Mouse (Mus musculus) liver, postnatal 0 days (tissue): ENCODE results near the gene Taf4.

Experiments used
- CTCF ChIP-seq: sonication (generic); IDR thresholded peaks from 2 replicates; pipeline ENCODE4 v1.5.1; 2016; ENCODE audit warnings: antibody characterized with exemption, low read depth
- EP300 ChIP-seq: IDR thresholded peaks from 2 replicates; pipeline ENCODE4 v1.6.1; 2016; ENCODE audit warnings: antibody characterized with exemption, low read depth, mild to moderate bottlenecking

DNA sequence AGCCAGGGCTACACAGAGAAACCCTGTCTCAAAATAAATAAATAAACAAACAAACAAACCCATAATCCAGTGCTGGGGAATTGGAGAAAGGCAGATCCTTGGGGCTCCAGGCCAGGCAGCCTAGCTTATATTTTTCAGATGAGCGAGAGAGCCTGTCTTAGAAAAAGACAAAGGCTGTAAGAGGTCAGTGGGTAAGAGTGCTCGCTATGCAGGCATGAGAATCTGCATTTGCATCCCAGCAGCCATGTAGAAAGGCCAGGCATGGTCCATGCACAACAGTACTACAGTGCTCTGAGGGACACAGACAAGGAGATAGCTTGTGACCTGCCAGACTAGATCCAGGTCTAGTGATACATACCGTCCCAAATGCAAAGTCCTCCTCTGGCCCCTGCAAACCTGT, 6.3 kb upstream of the Taf4 start:
- TF ChIP-seq CTCF (no peak), EP300 (no peak)
